Mouse (Mus musculus) stomach, embryonic 14.5 days (tissue): ENCODE measurements around the gene Khdc1b. TPM values are rescaled to one million over a fixed set of nuclear protein-coding genes. Genes with fewer than 3 reads are reported as not detected.

ENCODE experiments used
- polyA plus RNA-seq: library from polyadenylated mRNA; unstranded; fragments of >200 nt; fragmentation: Nextera tagmentation; extraction: Ambion mirVana; gene quantifications from 2 replicates; pipeline ENCODE4 v1.2.1, GENCODE M21; 2014

Khdc1b gene
- polyA plus RNA-seq, 1 experiment from 2014 or later = 0.14 TPM

Other genes starting within 250 kb of the Khdc1b start
- gene Tmem14a, start 165.0 kb upstream of the Khdc1b start, polyA plus RNA-seq = 12.8 and 15.2 TPM in 2 replicates
- 3.3 and 6.4 TPM in 2 replicates for gene Gsta3, start 143.0 kb upstream of the Khdc1b start, polyA plus RNA-seq
- not detected in 2 replicates for gene Khdc1a, start 33.9 kb upstream of the Khdc1b start, polyA plus RNA-seq
- not detected in 2 replicates for gene Khdc1c, start 15.2 kb upstream of the Khdc1b start, polyA plus RNA-seq